Mouse (Mus musculus): ENCODE data around the gene Snx20.

The Snx20 gene

DNA sequence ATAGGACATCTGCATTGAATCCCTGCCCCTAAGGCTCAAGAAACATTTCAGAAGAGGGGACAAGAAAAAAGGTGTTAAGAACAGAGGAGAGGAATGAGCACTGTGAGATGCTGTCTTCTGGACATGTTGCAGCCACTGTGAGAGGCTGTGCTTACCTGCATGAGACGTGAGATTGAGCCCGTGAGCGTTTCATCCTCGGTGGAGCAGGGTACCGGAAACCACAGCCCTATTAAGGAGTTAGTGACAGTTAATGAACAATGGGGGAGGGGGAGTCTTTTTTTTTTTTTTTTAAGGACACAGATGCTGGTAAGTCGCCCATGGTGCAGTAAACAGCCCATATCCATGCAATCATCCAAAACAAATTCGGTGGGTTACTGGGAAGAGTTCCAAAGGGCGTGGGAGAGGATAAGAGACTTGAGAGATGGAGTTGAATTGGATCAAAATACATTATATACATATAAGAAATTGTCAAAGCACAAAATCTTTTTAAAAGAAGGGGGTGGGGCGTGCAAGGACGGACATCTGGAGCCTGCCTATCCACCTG lies 32.4 kb downstream of the Snx20 start:
- DNase-seq = no peak

DNA sequence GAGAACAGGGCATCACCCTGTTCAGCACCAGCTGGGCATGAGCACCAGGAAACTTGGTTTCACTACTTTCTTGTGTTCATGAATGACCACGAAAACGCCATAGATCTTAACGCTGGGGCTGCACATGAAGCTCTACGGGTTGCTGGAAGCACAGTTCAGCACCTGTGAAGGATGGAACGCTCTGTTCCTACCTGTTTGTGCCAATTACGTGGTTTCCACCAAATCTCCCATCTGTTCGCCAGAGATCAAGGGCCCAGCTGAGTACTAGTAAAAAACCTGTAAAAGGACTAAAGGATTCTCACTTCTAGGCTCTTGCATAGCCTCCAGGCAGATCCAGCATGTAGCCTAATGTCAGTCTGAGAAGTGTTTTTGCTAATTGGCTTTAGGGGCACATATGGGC lies 36.4 kb downstream of the Snx20 start:
- no peak for DNase-seq

DNA sequence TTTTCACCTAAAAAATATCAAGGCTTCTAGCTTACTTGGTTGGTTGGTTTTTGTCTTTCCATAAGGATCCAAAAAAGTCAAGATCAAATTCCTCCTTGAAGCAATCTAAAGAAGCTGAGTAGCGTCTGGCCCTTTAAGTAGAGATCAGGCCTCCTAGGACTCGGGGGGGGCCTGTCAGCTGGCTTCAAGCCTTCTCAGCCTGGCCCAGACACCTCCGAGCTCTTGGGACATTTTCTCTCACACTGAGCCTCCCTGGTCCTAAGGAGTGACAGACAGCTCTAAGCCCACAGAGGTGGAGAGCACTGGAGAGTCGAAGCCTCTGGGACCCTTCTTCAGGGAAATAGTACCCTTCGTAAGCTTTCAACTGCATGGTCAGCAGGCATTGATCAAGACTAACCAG lies 37.4 kb downstream of the Snx20 start:
- no peak for DNase-seq

DNA sequence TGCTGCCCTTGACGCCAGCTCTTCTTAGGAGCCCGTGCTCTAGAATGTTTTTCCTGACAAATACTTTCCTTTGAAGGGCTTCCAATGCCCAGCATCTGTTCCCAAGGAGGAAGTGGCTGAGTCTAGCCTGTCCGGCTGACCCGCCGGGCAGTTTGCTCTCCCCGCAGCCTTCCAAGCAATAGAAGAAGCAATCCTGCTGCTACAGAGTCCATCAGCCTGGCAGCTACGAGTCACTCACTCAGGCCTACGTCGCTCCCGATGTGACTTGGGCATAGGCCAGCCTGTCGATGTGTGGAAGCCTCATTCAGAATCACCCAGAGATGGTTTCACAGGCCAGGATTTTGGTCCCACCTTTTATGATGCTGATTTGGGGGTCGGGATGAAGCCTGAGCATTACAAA lies 39.9 kb downstream of the Snx20 start:
- no peak for DNase-seq

DNA sequence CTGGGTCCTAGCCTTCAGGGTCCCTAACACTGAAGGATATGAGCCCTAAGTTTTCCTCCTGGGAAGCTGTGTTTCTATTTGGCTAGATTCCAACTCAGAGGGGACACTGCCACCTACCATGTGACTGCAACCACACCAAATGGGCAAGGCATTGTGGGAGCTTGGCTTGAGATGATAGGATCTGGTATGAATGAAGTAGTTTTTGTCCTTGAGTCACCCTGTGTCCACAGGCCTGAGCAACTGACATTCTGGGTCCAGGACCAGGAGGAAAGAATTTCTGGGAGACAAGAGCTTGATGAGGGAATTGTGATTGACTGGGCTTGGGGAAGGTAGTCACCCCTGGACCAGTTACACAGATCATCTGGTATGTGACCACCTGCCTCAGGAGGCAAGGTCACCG lies 42.0 kb downstream of the Snx20 start:
- no peak for DNase-seq

DNA sequence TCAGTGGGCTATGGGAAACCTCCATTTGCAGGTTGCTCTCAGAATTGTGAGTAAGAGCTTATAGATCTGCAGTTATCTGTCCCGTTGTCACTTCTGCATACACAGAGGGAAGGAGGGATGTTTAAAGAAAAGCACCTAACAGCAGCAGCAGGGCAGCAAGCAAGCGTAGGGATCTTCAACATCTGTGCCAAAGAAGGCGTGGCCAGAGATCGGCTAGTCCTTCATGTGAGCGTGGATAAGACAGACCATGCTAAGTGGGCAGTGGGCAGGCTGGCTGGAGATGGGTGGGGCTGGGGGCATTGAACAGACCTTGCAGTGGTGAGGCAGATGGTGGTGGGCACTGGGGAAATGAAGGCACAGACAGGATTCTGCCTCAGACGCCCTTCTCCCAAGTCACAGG lies 45.7 kb downstream of the Snx20 start:
- DNase-seq = no peak

DNA sequence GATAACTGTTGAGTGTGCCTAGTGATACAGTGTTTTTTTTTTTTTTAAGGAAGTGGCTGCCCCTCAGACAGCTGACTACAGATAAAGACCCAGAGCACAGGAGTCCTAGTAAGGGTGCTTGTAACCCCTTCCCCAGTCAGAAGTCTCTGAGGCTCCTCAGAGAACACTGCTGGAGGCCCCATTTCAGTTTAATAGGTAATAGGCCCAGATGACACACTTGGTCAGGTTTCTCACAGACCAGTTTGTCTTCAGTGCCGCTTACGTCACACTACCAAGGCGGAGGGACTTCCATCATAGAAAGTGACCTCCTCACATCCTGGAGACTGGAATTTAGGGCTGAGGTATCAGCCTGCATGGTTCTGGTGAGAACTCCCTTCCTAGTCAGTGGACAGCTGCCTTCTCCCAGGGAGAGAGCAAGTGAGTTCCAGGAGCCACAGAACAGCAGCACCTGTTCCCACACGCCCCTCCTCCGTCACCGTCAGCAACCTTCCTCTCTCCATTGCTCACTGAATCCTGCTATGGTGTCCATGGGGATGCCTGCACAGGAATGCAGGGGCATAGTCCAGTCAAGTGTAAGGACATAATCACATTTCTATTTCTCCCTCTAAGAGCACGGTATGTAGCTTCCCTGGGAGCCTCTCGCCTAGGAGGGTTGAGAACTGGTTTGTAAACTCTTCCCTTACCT lies 47.6 kb downstream of the Snx20 start:
- DNase-seq = no peak

DNA sequence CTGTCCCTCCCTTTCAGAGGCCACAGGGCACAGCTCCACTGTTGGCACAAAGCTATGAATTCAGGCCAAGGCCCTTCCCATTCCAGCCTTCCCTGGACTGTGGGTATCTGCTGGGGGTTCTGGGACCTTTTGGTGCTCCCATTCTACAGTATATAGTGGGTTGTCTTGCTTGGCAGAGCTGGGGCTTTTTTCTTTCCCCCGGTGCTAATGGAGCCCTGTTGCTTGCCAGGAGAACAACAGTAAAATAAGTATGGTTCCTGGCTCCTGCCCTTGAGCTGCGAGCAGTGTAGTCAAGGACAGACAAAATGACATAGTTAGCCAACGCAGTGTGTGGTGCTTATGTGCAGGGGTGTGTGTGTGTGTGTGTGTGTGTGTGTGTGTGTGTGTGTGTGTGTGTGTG lies 52.1 kb downstream of the Snx20 start:
- DNase-seq = no peak

DNA sequence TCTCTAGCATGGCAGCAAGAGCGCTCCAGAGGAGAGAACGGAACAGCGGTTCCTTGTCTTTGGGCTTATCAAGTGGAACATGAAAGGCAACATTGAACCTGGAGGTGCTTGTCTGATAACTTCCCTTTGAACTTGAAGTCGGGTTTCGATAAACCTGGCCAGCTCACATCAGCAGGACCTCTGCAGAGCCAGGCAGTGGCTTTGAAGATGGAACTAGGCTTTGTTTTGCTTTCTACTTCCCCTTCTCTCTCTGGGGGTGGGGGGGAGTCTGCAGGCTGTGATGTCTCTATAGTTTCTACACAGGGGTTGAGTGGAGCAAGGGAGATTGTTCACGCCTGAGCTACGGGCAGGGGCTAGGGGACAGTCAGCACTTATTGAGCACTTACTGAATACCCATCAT lies 55.1 kb downstream of the Snx20 start:
- no peak for DNase-seq

DNA sequence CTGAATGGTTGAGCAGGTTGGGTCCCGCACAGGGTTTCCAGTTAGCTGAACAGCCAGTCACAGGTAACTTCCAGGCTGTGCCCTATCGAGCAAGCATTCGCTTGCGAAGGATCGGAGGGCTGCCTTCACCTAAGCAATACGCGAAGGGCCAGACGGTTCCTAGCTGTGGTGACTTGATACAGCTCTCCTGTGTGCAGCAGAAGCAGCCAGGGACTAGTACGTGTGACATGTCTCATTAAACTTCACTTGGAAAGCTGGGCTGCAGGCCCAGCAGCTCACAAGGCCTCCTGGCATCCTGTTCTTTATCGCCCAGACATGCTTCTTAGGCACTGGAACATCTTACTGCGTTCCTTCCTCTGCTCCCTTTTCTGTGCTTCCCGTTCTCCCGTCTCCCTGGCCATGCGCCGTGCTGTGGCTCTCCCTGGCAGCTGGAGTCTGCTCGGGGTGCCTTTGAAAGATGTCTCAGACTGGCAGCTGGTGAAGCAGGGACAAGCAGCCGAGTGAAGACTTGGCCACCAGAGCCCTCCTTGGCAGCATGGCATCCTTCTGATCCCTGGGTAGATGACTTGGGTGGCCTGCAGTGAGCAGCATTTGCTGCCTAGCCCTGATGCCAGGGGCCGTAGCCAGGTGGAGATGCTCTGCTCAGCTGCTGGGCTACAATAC lies 56.1 kb downstream of the Snx20 start:
- peak; percentile 34 for DNase-seq

DNA sequence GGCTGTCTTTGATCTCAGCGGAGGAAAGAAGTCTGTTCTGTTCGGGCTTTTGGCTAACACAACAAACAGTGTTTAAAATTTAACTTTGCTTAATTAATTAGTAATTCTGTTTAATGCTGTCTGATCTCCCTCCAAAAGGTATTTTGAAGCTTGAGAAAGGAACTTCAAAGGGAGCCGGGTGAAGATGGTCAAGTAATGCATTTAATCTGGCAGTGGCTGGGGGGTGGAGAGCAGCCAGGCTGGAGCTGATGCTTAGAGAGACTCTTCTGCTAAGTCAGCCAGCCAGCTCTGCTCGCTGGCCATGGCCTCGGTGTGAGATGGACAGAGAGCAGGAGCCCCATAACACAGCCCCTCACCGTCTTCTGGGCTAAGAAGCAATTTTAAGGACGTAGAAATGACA lies 56.7 kb downstream of the Snx20 start:
- no peak for DNase-seq

DNA sequence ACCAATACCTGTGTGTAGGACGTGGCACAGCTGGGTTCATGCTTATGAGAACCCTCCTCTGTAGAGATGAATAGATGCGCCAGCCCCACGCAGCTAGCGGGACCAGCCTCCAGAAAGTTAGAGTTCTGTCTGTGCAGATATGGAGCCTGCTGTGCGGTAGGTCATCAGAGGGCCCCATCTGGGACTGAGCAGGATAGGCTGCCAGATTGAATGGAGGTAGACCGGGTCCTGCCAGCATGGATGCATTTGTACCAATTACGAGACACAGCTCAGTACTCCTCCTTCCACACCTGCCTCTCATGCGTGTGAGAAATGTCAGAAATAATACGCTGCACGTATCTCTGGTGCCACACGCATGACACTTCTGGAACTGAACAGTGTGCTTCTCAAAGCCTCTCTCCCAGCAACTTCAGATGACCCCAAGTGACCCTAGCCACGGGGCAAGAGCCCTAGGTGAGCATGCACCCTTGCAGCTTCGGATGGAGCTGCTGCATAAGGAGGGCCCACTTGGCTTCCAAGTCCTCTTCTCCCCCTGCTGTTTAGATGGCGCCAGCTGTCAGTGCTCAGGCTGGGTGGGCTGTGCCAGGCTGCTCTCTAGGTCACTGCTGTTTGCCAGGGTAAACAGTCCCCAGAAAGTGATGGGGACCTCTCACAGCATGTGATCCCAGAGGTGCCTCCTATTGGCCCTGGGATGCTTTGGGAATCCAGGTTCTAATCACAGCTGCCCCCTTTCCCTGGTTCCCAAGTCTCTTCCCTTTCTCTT lies 57.3 kb downstream of the Snx20 start:
- no peak for DNase-seq

DNA sequence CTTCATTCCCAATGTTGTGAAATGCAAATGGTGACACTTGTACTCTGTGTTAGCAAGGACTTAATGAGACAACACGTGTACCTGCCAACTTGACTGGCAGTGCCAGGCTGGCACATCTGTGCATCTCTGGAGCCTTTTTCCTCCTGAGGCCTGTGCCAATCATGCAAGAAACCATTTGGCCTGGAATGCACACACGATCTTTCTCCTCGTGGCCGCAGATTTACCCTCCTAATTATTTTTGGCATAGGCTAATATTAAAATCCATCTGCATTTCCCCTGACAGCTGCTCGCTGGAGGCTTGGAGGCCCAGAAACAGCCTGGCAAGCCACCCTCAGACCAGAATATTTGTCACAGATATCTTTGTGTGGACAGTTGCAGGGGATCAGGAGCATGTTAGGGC lies 58.3 kb downstream of the Snx20 start:
- DNase-seq = no peak

All from right cerebral cortex, adult 18-20 months (tissue).